Mouse (Mus musculus): ENCODE results near the gene Stub1. TPM values are rescaled to one million over a fixed set of nuclear protein-coding genes. Genes with fewer than 3 reads are reported as not detected.
"Not testable (repeated sequence)": the region's sequence is repeated elsewhere in the genome, so short reads cannot be mapped to it uniquely, and the experiment has no call there.

The Stub1 gene
- total and polyA plus RNA-seq, 2 experiments from 2014 or later: 115 to 212 TPM

- TF ChIP-seq CTCF (IDR thresholded peaks at IDR 0.05; ENCODE audit: low read depth) (no peak), EP300 (IDR thresholded peaks at IDR 0.05; ENCODE audit: low read depth) (no peak)
- WGBS: 76% methylated on average over 11 of the region's 11 CpGs
- Histone ChIP-seq H3K9me3 (replicated peaks; ENCODE audit: control insufficient read depth, low read length) (no peaks in the 10 kb centered on the region), H3K4me3 (ENCODE audit: low read depth, low read length) (no peak overlapping the region), H3K27me3 (ENCODE audit: control insufficient read depth, insufficient read depth, low read length) (no peaks in the 10 kb centered on the region), H3K4me2 (ENCODE audit: low read depth, low read length) (no peak overlapping the region), H3K36me3 (replicated peaks; ENCODE audit: control insufficient read depth, insufficient read depth, low read length) (no peaks in the 10 kb centered on the region), H3K27ac (ENCODE audit: low read depth) (0 out of 2 replicates have a peak overlapping the region, but pooled peaks have one; percentile 21), H3K9ac (replicated peaks; ENCODE audit: low read depth, low read length) (no peak overlapping the region), H3K4me1 (ENCODE audit: control insufficient read depth, insufficient read depth) (peaks cover 18% of the 10 kb centered on the region; the same call in 1 of the 2 replicates)
- DNase-seq (ENCODE audit: low spot score) (no peak), ATAC-seq (ENCODE audit: insufficient read depth, low read depth) (no peak)
These were observed 40.4 kb upstream of the Stub1 start for GRCm38 (mm10) chr17:25873405-25874147.

GRCm38 (mm10) chr17:25872676-25873075 is 39.5 kb upstream of the Stub1 start:
- Histone ChIP-seq H3K9me3 (replicated peaks; ENCODE audit: control insufficient read depth, low read length) (no peaks in the 10 kb centered on the region), H3K36me3 (replicated peaks; ENCODE audit: control insufficient read depth, insufficient read depth, low read length) (no peaks in the 10 kb centered on the region), H3K4me1 (ENCODE audit: control insufficient read depth, insufficient read depth) (peaks cover 18% of the 10 kb centered on the region; the same call in 1 of the 2 replicates), H3K4me2 (ENCODE audit: low read depth, low read length) (no peak overlapping the region), H3K4me3 (ENCODE audit: low read depth, low read length) (no peak overlapping the region), H3K27me3 (ENCODE audit: control insufficient read depth, insufficient read depth, low read length) (no peaks in the 10 kb centered on the region), H3K9ac (replicated peaks; ENCODE audit: low read depth, low read length) (no peak overlapping the region), H3K27ac (ENCODE audit: low read depth) (no peak overlapping the region)
- ATAC-seq (ENCODE audit: insufficient read depth, low read depth) (no peak), DNase-seq (ENCODE audit: low spot score) (no peak)
- 81% methylated on average over 3 of the region's 3 CpGs for WGBS
- TF ChIP-seq CTCF (IDR thresholded peaks at IDR 0.05; ENCODE audit: low read depth): no peak
- no peak for TF ChIP-seq EP300 (IDR thresholded peaks at IDR 0.05; ENCODE audit: low read depth)

- not testable (repeated sequence) for H3K36me3 ChIP-seq (replicated peaks; ENCODE audit: control insufficient read depth, insufficient read depth, low read length)
These were observed 38.4 kb upstream of the Stub1 start for GRCm38 (mm10) chr17:25871566-25871965.

GRCm38 (mm10) chr17:25869954-25870353 is 36.8 kb upstream of the Stub1 start:
- H3K27ac ChIP-seq (ENCODE audit: low read depth): no peak overlapping the region
- H3K36me3 ChIP-seq (replicated peaks; ENCODE audit: control insufficient read depth, insufficient read depth, low read length): 0 out of 2 replicates have a peak, but pooled peaks cover under 1% of the 10 kb centered on the region
- no peak overlapping the region for H3K4me3 ChIP-seq (ENCODE audit: low read depth, low read length)
- no peak for TF ChIP-seq CTCF (IDR thresholded peaks at IDR 0.05; ENCODE audit: low read depth)
- TF ChIP-seq EP300 (IDR thresholded peaks at IDR 0.05; ENCODE audit: low read depth): no peak
- peaks cover 20% of the 10 kb centered on the region for H3K4me1 ChIP-seq (ENCODE audit: control insufficient read depth, insufficient read depth)
- H3K27me3 ChIP-seq (ENCODE audit: control insufficient read depth, insufficient read depth, low read length): no peaks in the 10 kb centered on the region
- H3K9me3 ChIP-seq (replicated peaks; ENCODE audit: control insufficient read depth, low read length): no peaks in the 10 kb centered on the region
- no peak overlapping the region for H3K9ac ChIP-seq (replicated peaks; ENCODE audit: low read depth, low read length)
- ATAC-seq (ENCODE audit: insufficient read depth, low read depth) (no peak), DNase-seq (ENCODE audit: low spot score) (no peak)
- no peak overlapping the region for H3K4me2 ChIP-seq (ENCODE audit: low read depth, low read length)
- 90% methylated on average over 2 of the region's 2 CpGs for WGBS

More at GRCm38 (mm10) chr17:25871566-25871965, 38.4 kb upstream of the Stub1 start:
- not testable (repeated sequence) for H3K9ac ChIP-seq (replicated peaks; ENCODE audit: low read depth, low read length); H3K27ac ChIP-seq (ENCODE audit: low read depth); H3K4me3 ChIP-seq (ENCODE audit: low read depth, low read length); H3K27me3 ChIP-seq (ENCODE audit: control insufficient read depth, insufficient read depth, low read length); H3K9me3 ChIP-seq (replicated peaks; ENCODE audit: control insufficient read depth, low read length); DNase-seq (ENCODE audit: low spot score); H3K4me2 ChIP-seq (ENCODE audit: low read depth, low read length); ATAC-seq (ENCODE audit: insufficient read depth, low read depth)
- H3K4me1 ChIP-seq (ENCODE audit: control insufficient read depth, insufficient read depth): peaks cover 23% of the 10 kb centered on the region

GRCm38 (mm10) chr17:25869498-25869897 is 36.3 kb upstream of the Stub1 start:
- DNase-seq (ENCODE audit: low spot score): no peak
- no peak for ATAC-seq (ENCODE audit: insufficient read depth, low read depth)
- no peak overlapping the region for H3K9ac ChIP-seq (replicated peaks; ENCODE audit: low read depth, low read length)
- TF ChIP-seq EP300 (IDR thresholded peaks at IDR 0.05; ENCODE audit: low read depth) (no peak), CTCF (IDR thresholded peaks at IDR 0.05; ENCODE audit: low read depth) (no peak)
- peaks cover 17% of the 10 kb centered on the region for H3K4me1 ChIP-seq (ENCODE audit: control insufficient read depth, insufficient read depth)
- WGBS: 83% methylated on average over 8 of the region's 8 CpGs
- H3K27ac ChIP-seq (ENCODE audit: low read depth): no peak overlapping the region
- H3K4me2 ChIP-seq (ENCODE audit: low read depth, low read length): no peak overlapping the region
- H3K36me3 ChIP-seq (replicated peaks; ENCODE audit: control insufficient read depth, insufficient read depth, low read length): 0 out of 2 replicates have a peak, but pooled peaks cover 5% of the 10 kb centered on the region
- H3K9me3 ChIP-seq (replicated peaks; ENCODE audit: control insufficient read depth, low read length): no peaks in the 10 kb centered on the region
- H3K27me3 ChIP-seq (ENCODE audit: control insufficient read depth, insufficient read depth, low read length): no peaks in the 10 kb centered on the region
- no peak overlapping the region for H3K4me3 ChIP-seq (ENCODE audit: low read depth, low read length)
